Mouse (Mus musculus): Measurements from ENCODE around the gene Trim44.

DNA sequence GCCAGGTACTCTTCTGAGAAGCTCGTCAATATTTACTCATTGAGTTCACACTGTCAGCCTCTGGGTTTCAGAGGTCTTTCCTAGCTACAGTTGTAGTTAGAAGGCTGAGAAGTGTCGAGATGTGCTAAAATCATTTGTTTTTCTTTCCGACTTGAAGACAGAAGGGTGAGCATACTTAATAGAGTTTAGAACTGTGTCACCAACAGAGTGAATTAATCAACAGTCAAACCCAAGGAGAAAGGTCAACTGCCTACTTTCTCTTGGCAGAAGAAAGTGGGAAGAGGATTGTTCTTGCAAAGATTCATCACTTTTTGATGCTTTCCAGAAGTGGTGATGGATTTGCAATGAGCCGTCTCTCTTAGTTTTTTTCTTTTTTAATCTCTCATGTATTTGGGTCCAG lies 39.2 kb upstream of the Trim44 start:
- TF ChIP-seq CTCF (IDR thresholded peaks at IDR 0.05; ENCODE audit: low read depth, low read length) (no peak), POLR2AphosphoS5 (IDR thresholded peaks at IDR 0.05; ENCODE audit: insufficient replicate concordance, low read depth, low read length) (no peak), GATA1 (IDR thresholded peaks at IDR 0.05; ENCODE audit: borderline replicate concordance, low read length) (no peak), GATA2 (IDR thresholded peaks at IDR 0.05; ENCODE audit: borderline replicate concordance, low read depth, low read length) (no peak), TAL1 (conservative IDR thresholded peaks at IDR 0.05; ENCODE audit: low read depth, low read length) (no peak)

Measured in G1E (cell line).